Mouse (Mus musculus) 3134 (cell line): ENCODE results near the gene Krt79.

Experiments
- DNase-seq: peaks from one replicate; pipeline ENCODE4 v3.0.0-alpha.2; 2011; ENCODE audit warnings: low spot score; ENCODE audit not compliant: insufficient read length; ENCODE audit errors: extremely low read depth

The Krt79 gene

DNA sequence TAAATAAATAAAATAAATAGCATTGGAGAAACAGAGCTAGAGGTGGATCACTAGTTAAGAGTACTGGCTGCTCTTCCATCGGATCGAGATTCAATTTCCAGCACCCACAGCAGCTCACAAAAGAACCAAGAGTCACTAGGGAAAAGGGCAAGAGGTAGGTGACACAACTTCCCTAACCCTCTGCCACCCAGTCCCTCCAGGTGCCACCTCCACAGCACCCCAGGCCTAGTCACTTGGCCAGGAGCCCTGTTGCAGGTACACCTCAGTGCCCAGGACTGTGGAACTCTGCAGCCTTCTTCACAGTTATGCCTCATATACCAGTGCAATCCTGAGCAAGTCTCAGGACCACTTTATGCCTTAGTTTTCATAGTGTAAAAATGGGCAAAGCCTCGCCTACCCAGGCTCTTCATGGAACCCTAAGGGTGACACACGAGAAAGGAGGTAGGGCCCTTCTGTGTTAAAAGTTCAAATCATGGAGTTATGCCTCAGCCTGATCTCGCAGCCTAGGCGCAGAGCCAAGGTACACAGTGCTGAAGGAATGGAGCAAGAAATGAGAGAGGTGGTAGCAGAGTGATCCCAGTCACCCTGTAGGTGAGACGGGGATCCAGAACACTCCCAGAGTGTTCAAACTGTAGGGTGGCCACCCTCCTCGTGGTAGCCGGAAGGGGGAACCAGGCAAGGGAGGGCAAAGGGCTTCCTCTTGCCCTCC lies 1.4 kb downstream of the Krt79 start:
- DNase-seq, result no peak

- no peak for DNase-seq
These were observed 7.1 kb downstream of the Krt79 start for GRCm38 (mm10) chr15:101933024-101933423.

DNA sequence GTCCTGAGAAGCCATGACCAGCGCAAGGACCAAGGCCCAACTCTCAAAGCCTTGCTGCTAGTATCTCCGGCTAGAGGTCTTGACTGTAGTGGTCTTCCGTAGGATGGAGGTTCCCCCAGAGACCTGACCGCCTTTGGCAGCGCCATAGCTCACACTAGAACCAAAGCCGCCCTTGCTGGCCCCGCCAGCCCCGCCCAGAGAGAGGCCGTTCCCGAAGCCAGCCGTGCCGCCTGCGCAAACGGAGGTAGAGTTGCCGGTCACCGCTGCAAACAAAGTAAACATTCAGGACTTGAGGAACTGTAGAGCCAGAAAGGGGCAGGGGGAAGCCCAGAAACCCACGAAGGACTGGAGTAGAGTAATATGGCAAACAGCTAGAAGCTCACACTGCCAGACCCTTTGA lies 10.5 kb downstream of the Krt79 start:
- DNase-seq, result no peak

GRCm38 (mm10) chr15:101929087-101929486 lies 11.0 kb downstream of the Krt79 start:
- DNase-seq, result no peak

DNA sequence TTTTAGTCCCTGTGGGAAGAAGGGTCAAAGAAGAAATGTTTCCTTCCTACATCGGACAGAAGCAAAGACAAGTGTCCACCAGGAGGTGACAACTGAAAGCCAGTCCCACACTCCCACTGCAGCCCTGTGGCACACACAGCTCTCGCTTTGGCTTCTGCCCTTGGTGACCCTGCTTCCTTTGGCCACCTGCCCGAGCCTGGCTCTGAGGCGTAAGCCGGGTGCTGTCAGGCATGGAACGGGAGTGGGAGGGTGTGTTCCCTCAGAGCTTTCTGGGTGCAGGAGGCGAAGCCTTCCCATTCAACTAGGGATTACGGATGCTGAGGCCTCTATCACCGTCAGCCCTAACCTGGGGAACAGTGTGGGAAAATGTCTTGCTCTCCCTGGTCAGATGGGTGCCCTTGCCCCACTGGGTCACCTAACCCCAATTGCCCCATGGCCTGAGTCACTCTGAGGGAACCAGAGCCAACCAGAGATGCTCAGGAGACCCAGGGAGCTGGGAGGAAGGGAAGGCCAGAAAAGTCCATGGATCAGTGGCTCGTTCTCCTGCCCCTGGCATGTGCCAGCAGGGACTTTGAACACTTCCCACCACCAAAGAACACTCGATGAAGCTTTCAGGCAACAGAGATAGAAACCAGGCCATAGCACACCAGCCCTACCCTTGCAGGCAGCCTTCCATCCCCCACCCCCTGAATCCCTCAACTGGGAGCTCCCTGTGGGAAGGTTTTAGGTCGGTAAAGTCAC lies 12.6 kb downstream of the Krt79 start:
- no peak for DNase-seq

DNA sequence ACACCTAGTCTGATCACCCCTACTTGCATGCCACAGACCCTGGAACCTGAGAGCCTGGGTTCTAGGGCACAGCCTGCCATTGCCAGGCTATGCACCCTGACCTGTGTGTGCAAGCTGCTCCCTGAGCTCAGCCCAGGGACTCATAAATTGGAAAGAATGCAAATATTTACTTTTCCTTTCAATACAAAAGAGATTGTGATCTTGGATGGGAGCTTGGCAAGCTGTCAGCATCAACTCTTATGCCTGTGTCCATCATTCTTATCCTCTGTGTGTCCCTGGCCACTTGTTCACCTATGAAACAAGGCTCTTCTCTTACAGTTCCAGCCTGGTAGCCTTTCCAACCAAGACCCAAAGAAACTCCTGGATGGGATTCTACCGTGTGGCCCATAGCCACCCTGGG lies 15.1 kb downstream of the Krt79 start:
- DNase-seq, result no peak

- no peak for DNase-seq
These were observed 15.5 kb downstream of the Krt79 start, which contains the start of gene Krt4 for GRCm38 (mm10) chr15:101924635-101925034. TSS of gene Krt4 (minus strand) at chr15:101924735.

DNA sequence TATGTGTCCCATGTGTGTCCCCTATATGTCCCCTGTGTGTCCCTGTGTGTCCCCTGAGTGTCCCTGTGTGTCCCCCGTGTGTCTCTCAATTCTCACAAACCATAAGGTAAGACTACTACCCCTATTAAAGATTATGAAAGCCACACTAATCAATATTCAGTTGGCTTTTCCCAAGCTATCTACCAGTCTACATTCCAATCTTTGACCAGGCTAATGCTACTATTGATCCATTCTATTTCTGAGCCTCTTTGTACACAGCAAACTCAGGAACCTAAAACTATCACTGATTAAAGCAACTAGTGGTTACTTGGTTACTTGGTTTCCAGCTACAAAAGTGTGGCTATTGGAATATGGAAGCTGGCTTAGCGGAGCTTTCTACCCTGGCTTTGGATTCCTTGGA lies 17.8 kb downstream of the Krt79 start:
- DNase-seq, result no peak

DNA sequence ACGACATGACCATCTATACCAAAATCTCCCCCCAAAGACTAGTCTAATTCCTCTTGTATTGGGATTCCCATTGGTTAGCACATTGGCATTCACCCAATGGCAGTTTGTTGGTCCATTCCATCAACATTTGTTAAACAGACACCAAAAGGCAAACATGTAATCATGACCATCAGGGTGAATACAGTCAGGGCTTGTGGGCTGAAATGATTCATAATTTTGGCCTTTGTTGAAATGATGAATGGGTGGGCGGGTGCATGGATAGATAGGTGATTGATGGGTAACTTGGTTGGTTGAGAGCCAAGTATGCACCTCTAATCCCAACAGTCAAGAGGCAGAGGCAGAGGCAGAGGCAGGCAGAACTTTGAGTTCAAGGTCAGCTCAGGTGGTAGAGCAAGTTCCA lies 24.1 kb downstream of the Krt79 start:
- DNase-seq, result no peak

- DNase-seq, result no peak
These were observed 35.3 kb downstream of the Krt79 start for GRCm38 (mm10) chr15:101904849-101905248.

GRCm38 (mm10) chr15:101902171-101903149 lies 37.7 kb downstream of the Krt79 start:
- no peak for DNase-seq

- no peak for DNase-seq
These were observed 44.9 kb downstream of the Krt79 start for GRCm38 (mm10) chr15:101895216-101895615.

- DNase-seq, result no peak
These were observed 47.3 kb downstream of the Krt79 start, which contains the start of gene Krt76 for GRCm38 (mm10) chr15:101892820-101893219. TSS of gene Krt76 (minus strand) at chr15:101892920.

DNA sequence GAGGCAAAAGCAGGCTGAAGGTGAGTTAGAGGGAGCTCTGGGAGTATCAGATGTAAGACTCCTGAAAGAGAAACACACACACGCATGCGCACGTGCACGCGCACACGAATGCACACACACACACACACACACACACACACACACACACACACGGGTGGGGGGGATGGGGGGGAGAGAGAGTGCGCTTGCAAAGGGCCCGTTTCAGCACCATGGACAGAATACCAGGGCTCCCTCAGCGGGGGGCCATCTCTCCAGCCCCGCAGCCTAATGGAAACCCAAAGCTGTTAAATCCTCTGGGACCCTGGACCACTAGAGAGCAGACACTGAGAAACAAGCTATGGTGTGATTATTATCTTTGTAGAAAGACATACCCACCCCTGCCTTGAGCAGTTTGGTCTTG lies 60.3 kb downstream of the Krt79 start:
- DNase-seq, result no peak
